Mouse (Mus musculus) stomach, postnatal 0 days (tissue): ENCODE results near the gene Adamts12.

Experiments used
- CTCF ChIP-seq: IDR thresholded peaks from 2 replicates; pipeline ENCODE4 v1.5.1; 2016; ENCODE audit warnings: antibody characterized with exemption, low read depth, mild to moderate bottlenecking, moderate library complexity
- EP300 ChIP-seq: optimal IDR thresholded peaks from 2 replicates; pipeline ENCODE3; 2016; ENCODE audit warnings: antibody characterized with exemption

- TF ChIP-seq CTCF, result no peak
- TF ChIP-seq EP300, result no peak
These were observed 51.7 kb downstream of the Adamts12 start for GRCm38 (mm10) chr15:11116303-11116702.
